Mouse (Mus musculus) gastrocnemius, postnatal 14 days (tissue): ENCODE results near the gene Ddx17. TPM values are rescaled to one million over a fixed set of nuclear protein-coding genes. Genes with fewer than 3 reads are reported as not detected.

ENCODE experiments used
- DNase-seq: peaks from one replicate; pipeline ENCODE4 v3.0.0; 2021; ENCODE audit warnings: mixed read lengths
- intact Hi-C: fragments of 180-260 bp; cut with DNase I; formaldehyde crosslinking; loops from one replicate; pipeline ENCODE4 v1.15.1; 2025; ENCODE audit warnings: low total_unique reads
- long read RNA-seq, 2 experiments: library from polyadenylated mRNA; stranded (forward); transcript quantifications; one replicate each; pipeline ENCODE4 v2.0.0; 2021
- total RNA-seq, 2 experiments: library from RNA; stranded (reverse); gene quantifications; 2 replicates each; pipeline ENCODE4 v1.2.3; 2021

Ddx17 gene
- total RNA-seq = 10 to 100 TPM; 75.8 to 77.4 TPM
- long read RNA-seq, experiment 1, full-length matches to known transcripts = 4 of 11 reads
- long read RNA-seq, experiment 1, partial matches to known transcripts = 1 of 11 reads
- long read RNA-seq, experiment 1, other reads (novel, unspliced or antisense) = 6 of 11 reads
- long read RNA-seq, experiment 2, full-length matches to known transcripts = 1 of 7 reads
- long read RNA-seq, experiment 2, partial matches to known transcripts = 1 of 7 reads
- long read RNA-seq, experiment 2, other reads (novel, unspliced or antisense) = 5 of 7 reads

DNA sequence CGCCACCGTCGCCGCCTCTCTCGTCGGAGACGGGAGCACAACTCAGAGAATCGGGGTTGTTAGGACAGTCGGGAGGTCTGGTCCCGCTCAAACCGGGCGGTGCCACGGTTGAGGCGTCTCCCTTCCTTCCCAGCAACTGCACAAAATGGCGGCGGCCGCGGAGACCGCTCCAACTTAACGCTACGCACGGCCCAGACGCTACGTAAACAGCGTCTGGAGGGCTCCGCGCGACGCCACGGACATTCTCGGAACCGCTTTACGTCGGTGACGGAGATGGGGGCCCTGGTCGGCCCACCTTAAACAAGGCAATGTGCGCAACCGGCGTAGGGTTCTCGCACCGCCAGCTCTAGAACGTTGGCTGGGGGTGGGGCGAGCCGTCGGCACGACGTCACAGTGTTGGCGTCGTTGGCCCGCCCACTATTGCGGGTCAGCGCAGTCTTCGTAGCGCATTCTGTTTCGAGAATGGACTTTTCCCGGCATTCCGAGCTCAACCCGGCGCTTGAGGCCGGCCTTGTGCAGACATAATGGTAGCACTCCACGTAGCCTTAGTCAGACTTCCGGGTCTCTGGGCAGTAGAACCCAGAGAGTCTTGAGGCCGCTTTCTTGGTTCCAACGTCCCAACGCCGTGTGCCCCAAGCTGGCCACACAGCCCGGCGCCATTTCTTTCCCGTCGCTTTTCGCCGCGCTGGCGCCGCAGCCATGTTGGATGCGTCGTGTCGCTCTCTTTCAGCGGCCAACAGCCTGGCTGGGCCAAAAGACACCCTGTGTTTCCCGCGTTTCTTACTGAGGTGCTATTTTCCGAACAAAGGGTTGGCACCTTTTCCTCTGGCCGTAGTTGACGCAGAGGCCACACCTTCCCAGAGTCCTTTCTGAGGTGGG, at the start of gene Ddx17:
Ddx17 (minus strand) TSS at position 332 of the 879 bp plus-strand sequence.
- DNase-seq = peak; percentile 97
- intact Hi-C loops = no loop called here

GRCm38 (mm10) chr15:79581581-79581980, 35.0 kb upstream of the Ddx17 start:
- intact Hi-C loops = no loop called here
- DNase-seq = no peak

DNA sequence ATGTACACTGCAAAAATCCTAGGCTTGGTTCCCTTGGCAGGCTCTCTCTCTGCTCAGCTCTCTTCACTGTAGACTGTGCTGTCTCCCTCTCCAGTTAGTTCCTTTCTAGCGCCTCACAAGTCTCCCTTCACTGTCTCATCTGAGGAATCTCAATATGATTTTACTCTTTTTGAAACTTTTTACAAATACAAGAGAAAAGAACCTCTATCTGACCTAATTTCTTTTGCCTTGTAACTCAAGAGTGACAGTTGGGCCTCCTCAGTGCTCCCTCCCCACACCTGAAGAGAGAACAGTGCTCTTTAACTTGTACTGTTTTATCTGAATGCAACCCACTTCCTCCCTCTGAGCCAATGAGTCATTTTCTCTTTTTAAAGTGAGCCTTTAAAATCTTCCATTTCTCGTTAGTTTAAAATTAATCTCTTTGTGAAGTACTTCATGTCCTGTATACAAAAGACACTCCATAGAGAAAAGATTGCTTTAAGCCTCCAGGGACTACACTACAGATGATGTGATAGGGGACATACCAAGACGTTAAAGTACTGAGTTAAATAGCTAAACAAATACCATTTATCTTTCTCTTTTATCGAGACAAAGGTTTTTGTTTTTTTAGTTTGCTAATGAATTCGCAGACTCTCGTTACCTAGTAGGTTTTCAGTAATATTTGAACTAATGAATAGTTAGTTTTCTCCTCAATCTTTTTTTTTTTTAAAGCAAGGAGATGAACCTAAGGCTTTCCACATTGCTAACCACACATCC, 31.3 kb upstream of the Ddx17 start:
- intact Hi-C loops = no loop called here

DNA sequence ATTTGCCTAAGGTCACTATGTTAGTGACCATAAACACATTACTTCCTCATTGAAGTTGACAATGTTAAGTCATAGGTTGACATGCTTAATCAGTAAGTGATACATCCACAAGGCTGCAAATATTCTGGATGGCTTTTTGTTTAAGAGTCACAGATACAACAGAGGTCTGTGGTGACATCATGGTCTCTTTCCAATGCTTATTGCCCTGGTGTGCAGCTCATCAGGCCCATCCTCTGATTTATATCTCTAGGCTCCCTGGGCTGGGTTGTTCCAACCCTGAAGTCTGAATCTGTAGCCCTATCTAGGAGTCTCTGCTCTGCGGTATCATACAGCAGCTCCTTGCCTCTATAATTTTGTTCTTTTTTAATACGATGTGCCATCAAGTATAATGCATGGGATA, 30.4 kb upstream of the Ddx17 start:
- intact Hi-C loops = no loop called here
- DNase-seq = no peak

More for the DNA sequence above, 31.3 kb upstream of the Ddx17 start:
- DNase-seq = no peak

DNA sequence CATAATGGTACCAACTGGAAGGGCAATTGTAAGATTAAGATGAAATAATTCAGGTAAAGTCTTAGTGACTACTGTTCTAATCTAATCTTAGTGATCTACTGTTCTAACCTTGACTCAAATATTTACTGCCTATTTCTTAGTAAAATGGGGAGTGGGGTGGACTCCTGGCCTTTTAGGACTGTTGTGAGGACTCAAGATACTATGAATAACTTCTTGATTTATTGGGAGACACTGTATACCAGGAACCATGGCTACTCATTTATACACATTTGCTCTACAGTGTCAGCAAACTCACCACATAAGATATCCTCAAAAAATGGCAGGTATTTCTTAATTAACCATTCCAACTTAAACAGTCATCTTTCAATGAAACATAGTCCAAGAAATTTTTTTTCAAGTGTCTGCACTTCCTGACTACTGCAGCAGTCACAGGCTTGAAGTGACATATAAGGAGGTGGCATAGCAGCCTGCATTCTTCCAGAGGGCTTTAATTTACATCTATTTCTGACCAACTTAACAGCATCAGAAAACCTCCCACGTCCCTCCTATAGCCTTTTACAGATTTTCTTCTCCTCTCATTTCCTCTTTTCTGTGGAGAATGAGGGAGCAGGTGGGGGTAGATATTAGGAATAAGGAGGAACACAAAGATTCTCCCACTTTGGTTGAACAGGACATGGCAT, 29.1 kb upstream of the Ddx17 start:
- intact Hi-C loops = no loop called here
- no peak for DNase-seq

- intact Hi-C loops = no loop called here
- no peak for DNase-seq
Measured at GRCm38 (mm10) chr15:79562417-79562816, 15.9 kb upstream of the Ddx17 start.

- intact Hi-C loops = no loop called here
- DNase-seq = no peak
Measured at GRCm38 (mm10) chr15:79559649-79560048, 13.1 kb upstream of the Ddx17 start.

- intact Hi-C loops = no loop called here
- DNase-seq = no peak
Measured at GRCm38 (mm10) chr15:79552566-79552965, 6.0 kb upstream of the Ddx17 start.

DNA sequence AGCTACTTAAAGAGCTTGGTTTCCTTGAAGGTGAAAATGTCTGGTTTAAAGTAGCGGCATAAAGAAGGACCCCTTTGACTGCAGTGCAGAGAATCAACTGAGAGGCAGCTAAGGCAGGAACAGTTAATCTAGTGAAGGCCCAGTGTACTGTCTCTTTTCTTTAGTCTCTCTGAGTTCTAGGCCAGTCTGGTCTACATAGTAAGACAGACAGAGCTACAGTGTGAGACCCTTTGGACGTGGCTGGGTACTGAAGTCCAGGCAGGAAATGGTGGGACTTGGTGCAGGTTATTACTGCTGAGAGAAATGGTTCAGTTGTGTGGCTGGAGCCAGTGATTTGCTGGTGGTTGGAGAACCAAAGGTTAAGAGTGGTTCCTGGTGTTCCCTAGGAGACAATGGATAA, 1.7 kb upstream of the Ddx17 start:
- intact Hi-C loops = no loop called here
- DNase-seq = no peak

DNA sequence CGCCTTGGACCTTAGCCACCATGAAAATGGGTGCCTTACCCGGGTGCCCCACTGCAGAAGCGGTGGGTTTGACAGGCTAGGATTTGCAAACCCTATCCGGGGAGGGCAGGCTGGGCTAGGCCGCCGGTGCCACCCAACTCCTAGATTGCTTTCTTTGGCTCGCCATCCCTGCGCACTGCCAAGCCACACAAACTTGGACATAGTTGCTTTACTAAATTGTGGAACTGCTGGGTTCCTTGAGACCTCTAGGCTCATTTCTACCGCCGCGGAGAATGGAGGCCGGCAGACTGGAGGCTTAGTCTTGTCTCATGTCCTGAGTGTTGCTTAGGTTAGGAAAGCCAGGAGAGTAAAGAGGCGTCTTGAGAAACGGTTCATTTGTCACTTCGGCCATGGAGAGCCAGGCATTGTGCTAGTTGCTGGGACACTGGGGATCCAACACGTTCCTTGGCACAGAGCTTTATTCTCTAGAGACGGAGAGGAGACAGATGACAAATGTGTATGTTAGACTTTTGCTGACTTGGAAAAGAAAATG, 814 bp upstream of the Ddx17 start:
- intact Hi-C loops = no loop called here

GRCm38 (mm10) chr15:79545921-79546399, 581 bp downstream of the Ddx17 start:
- DNase-seq = peak; percentile 90
- intact Hi-C loops = no loop called here

More for the DNA sequence above, 814 bp upstream of the Ddx17 start:
- no peak for DNase-seq

GRCm38 (mm10) chr15:79545496-79545895, 1.0 kb downstream of the Ddx17 start:
- DNase-seq = no peak

DNA sequence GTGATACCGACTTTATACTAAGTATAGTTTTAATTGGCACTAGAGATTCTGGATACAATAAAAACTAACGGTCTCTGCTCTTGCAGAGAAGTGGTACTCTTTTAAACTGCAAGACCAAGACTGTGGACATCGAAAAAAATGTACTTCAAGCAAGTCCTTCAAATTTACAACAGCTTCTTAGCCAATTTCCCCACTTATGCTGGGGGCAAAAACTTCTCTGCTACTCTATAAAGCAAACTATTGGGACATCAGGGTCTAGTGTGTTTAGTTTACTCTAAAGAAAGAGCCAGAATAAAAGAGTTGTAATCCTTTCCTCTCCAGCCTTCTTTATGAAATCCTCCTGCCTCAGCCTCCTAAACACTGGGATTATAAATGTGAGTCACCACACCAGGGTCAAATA, 2.6 kb downstream of the Ddx17 start:
- intact Hi-C loops = no loop called here
- DNase-seq = no peak

More at GRCm38 (mm10) chr15:79545496-79545895, 1.0 kb downstream of the Ddx17 start:
- intact Hi-C loops = no loop called here

GRCm38 (mm10) chr15:79533796-79534195, 12.7 kb downstream of the Ddx17 start:
- intact Hi-C loops = no loop called here
- no peak for DNase-seq

GRCm38 (mm10) chr15:79529935-79530334, 16.6 kb downstream of the Ddx17 start:
- peak; percentile 61 for DNase-seq
- intact Hi-C loops = no loop called here

GRCm38 (mm10) chr15:79527991-79528639, 18.4 kb downstream of the Ddx17 start:
- intact Hi-C loops = no loop called here
- no peak for DNase-seq

GRCm38 (mm10) chr15:79527192-79527591, 19.3 kb downstream of the Ddx17 start:
- intact Hi-C loops = no loop called here
- DNase-seq = peak; percentile 53

- intact Hi-C loops = no loop called here
Measured at GRCm38 (mm10) chr15:79525979-79526768, 20.4 kb downstream of the Ddx17 start.

More at GRCm38 (mm10) chr15:79525979-79526768, 20.4 kb downstream of the Ddx17 start:
- no peak for DNase-seq
